Mouse (Mus musculus) intestine, embryonic 14.5 days (tissue): Measurements from ENCODE around the gene Kdm5b. TPM values are rescaled to one million over a fixed set of nuclear protein-coding genes. Genes with fewer than 3 reads are reported as not detected.

Experiments used
- ATAC-seq: fragments of 200-750 bp; cut with Nextera tagmentation; replicated peaks from 2 replicates; pipeline ENCODE4 v1.8.0; 2017; ENCODE audit warnings: low read depth, moderate number of reproducible peaks, moderate TSS enrichment, moderate library complexity; ENCODE audit not compliant: low FRiP score, low TSS enrichment
- DNase-seq: peaks from one replicate; pipeline ENCODE4 v3.0.0-alpha.2; 2018; ENCODE audit warnings: low spot score
- H3K27ac ChIP-seq: fragments of 300-500 bp; sonication (generic); 2 replicates; pipeline ENCODE4 v1.5.1; 2014; ENCODE audit warnings: low read depth, mild to moderate bottlenecking, control low read depth
- H3K27me3 ChIP-seq: fragments of 300-500 bp; sonication (generic); replicated peaks from 2 replicates; pipeline ENCODE4 v1.6.1; 2014; ENCODE audit warnings: low read length, control low read depth; ENCODE audit not compliant: control insufficient read depth, insufficient read depth
- H3K36me3 ChIP-seq: fragments of 300-500 bp; sonication (generic); 2 replicates; pipeline ENCODE4 v1.6.1; 2014; ENCODE audit warnings: low read length, control low read depth; ENCODE audit not compliant: control insufficient read depth, insufficient read depth
- H3K4me1 ChIP-seq: fragments of 300-500 bp; sonication (generic); replicated peaks from 2 replicates; pipeline ENCODE4 v1.6.1; 2014; ENCODE audit warnings: low read length, control low read depth, mixed read lengths; ENCODE audit not compliant: control insufficient read depth, insufficient read depth
- H3K4me2 ChIP-seq: fragments of 300-500 bp; sonication (generic); 2 replicates; pipeline ENCODE4 v1.6.1; 2014; ENCODE audit warnings: low read length
- H3K4me3 ChIP-seq: fragments of 300-500 bp; sonication (generic); 2 replicates; pipeline ENCODE4 v1.5.1; 2014; ENCODE audit warnings: low read depth, low read length, control low read depth, mixed read lengths
- H3K9ac ChIP-seq: fragments of 300-500 bp; sonication (generic); 2 replicates; pipeline ENCODE4 v1.6.1; 2014; ENCODE audit warnings: mild to moderate bottlenecking, low read length
- H3K9me3 ChIP-seq: fragments of 300-500 bp; sonication (generic); 2 replicates; pipeline ENCODE4 v1.6.1; 2016; ENCODE audit warnings: low read length, control low read depth; ENCODE audit not compliant: control insufficient read depth
- WGBS: fragments of 180-500 bp; shearing (Covaris S2); extraction: QIAGEN DNeasy Blood & Tissue Kit; methylation state at CpG from one replicate; pipeline ENCODE4 v1.1.7; 2014; 5-methylcytosine and 5-hydroxymethylcytosine counted together
- polyA plus RNA-seq: library from polyadenylated mRNA; unstranded; fragments of >200 nt; fragmentation: Nextera tagmentation; extraction: Ambion mirVana; gene quantifications from 2 replicates; pipeline ENCODE4 v1.2.1, GENCODE M21; 2014

The Kdm5b gene
- polyA plus RNA-seq, 1 experiment from 2014 or later: 54.2 TPM

DNA sequence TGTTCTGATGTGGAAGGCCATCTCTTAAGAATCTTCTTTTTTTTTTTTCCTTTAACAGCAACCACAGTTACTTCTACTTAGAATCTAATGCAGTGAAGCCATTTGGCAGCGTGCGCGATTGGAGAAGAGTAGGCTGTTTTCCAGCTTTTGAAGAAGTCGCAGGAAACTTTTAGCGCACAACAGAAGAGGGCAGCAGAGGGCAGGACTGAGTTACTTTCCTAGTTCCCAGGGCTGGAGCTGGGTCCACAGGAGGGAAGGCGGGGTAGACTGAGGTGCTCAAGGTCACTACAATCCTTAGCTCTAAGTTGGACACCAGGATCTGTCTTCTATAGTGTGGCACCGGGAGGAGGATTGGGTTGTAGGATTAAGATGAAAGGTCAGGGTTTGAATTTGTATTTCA lies 78.6 kb downstream of the Kdm5b start:
- H3K9me3 ChIP-seq: no peaks in the 10 kb centered on the region
- 0 out of 2 replicates have a peak, but pooled peaks cover 4% of the 10 kb centered on the region for H3K27me3 ChIP-seq
- ATAC-seq (no peak), DNase-seq (peak; percentile 77)
- H3K9ac ChIP-seq: no peak overlapping the region
- no peaks in the 10 kb centered on the region for H3K4me1 ChIP-seq
- WGBS: 34% methylated on average over 7 of the region's 7 CpGs
- no peak overlapping the region for H3K4me3 ChIP-seq
- H3K36me3 ChIP-seq: peaks cover 11% of the 10 kb centered on the region
- H3K4me2 ChIP-seq: no peak overlapping the region
- H3K27ac ChIP-seq: no peak overlapping the region

DNA sequence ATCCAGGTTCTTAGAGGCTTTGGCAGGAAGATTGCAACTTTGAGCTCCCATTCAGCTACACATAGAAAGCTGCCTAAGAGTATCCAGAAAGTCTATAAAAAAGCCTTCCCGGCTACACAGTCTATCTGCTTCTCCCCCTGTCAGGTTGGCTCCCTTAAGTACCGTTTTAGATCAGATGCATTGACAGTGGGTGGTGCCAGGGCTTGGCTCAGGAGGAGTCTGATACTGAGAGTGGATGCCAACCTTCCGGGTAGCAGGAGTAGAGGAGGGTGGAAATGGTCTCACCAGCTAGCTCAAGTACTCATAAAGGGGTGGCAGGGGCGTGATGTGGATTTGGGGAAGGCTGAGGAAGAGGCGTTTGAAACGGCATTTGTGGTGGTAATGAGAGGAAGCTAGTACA lies 79.5 kb downstream of the Kdm5b start:
- H3K9me3 ChIP-seq: no peaks in the 10 kb centered on the region
- H3K36me3 ChIP-seq: peaks cover 5% of the 10 kb centered on the region; the same call in 1 of the 2 replicates
- H3K4me3 ChIP-seq: no peak overlapping the region
- no peak for ATAC-seq
- DNase-seq: no peak
- H3K27ac ChIP-seq: no peak overlapping the region
- no peak overlapping the region for H3K9ac ChIP-seq
- WGBS: 74% methylated on average over 6 of the region's 6 CpGs
- H3K4me2 ChIP-seq: no peak overlapping the region
- H3K4me1 ChIP-seq: no peaks in the 10 kb centered on the region
- peaks cover 13% of the 10 kb centered on the region for H3K27me3 ChIP-seq

GRCm38 (mm10) chr1:134641507-134641906 lies 81.5 kb downstream of the Kdm5b start:
- no peak overlapping the region for H3K4me3 ChIP-seq
- no peak for DNase-seq
- H3K4me2 ChIP-seq: no peak overlapping the region

DNA sequence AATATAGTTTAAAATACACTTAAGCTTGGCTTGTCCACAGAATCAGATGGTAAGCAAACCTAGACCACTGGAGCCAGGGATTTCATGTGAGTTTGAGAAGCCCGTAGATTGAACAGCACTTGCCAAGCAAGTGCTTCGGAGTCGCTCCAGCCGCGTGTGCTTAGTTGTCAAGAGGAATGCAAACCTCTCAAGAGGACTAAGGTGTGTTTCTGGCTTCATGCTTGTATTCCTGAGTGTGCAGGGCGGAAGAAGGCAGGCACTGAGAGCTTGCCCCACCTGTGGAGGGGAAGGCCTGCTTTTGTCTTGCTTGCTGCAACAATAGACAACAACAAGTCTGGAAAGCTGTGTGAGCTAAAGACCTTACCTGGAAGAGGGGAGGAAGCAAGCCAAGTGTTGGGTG lies 83.7 kb downstream of the Kdm5b start:
- Histone ChIP-seq H3K4me2 (no peak overlapping the region), H3K27ac (no peak overlapping the region), H3K27me3 (peaks cover 52% of the 10 kb centered on the region), H3K36me3 (no peaks in the 10 kb centered on the region), H3K9me3 (no peaks in the 10 kb centered on the region), H3K4me3 (no peak overlapping the region), H3K9ac (no peak overlapping the region), H3K4me1 (0 out of 2 replicates have a peak, but pooled peaks cover 5% of the 10 kb centered on the region)
- 72% methylated on average over 6 of the region's 6 CpGs for WGBS
- no peak for ATAC-seq
- DNase-seq: no peak

More at GRCm38 (mm10) chr1:134641507-134641906, 81.5 kb downstream of the Kdm5b start:
- Histone ChIP-seq H3K27me3 (peaks cover 32% of the 10 kb centered on the region), H3K4me1 (0 out of 2 replicates have a peak, but pooled peaks cover 5% of the 10 kb centered on the region), H3K9ac (no peak overlapping the region), H3K9me3 (no peaks in the 10 kb centered on the region), H3K36me3 (no peaks in the 10 kb centered on the region), H3K27ac (no peak overlapping the region)
- ATAC-seq: no peak
- 27% methylated on average over 3 of the region's 3 CpGs for WGBS

- Histone ChIP-seq H3K4me3 (peak overlapping the region; percentile 50), H3K27me3 (peaks cover 53% of the 10 kb centered on the region), H3K9me3 (no peaks in the 10 kb centered on the region), H3K4me2 (peak overlapping the region; percentile 70), H3K4me1 (0 out of 2 replicates have a peak, but pooled peaks cover 5% of the 10 kb centered on the region), H3K36me3 (no peaks in the 10 kb centered on the region), H3K9ac (no peak overlapping the region), H3K27ac (no peak overlapping the region)
- 20% methylated on average over 16 of the region's 16 CpGs for WGBS
- DNase-seq (no peak), ATAC-seq (no peak)
These were observed 85.6 kb downstream of the Kdm5b start for GRCm38 (mm10) chr1:134645408-134646200.

DNA sequence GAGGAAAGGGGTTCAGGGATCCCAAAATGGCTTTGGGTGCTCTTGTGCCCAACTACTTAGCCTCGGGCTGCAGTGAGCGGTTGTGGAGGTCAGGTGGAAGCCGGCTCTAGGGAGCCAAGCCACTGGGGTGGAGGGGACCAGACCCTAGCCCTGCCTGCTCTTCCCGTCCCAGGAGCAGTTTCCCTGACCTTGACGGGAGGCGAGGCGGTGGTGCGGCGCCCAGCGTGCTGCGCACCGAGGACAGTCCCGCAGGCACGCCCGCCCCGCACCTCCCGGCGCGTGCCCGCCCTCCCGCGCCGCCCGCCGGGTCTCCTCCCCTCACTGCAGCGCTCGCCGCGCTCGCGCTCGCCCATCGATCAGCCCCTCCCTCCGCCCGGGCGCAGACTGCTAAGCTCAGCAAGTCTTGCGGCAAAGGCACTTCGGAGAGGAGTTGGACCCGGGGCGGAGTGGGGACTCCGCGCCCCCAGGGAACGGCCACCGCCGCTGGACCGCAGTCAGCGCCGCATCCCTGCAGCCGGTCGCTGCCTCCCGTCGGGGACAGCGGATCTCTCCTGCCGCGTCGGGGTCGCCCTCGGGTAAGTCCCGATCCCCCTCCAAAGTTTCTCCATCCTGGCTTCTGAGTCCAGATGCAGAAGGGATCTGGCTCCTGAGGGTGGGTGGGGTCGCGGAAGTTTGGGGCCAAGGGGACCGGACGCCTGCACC lies 86.4 kb downstream of the Kdm5b start, which contains the start of gene Syt2:
Syt2 (plus strand) TSS at position 417 of the 702 bp plus-strand sequence.
- Histone ChIP-seq H3K27me3 (peaks cover 53% of the 10 kb centered on the region), H3K4me2 (peak within 1 kb of the TSS; percentile 70)
- under 1% methylated on average over 63 of the region's 63 CpGs for WGBS

GRCm38 (mm10) chr1:134646963-134647282 lies 87.0 kb downstream of the Kdm5b start:
- H3K36me3 ChIP-seq: no peaks in the 10 kb centered on the region
- under 1% methylated on average over 28 of the region's 28 CpGs for WGBS
- H3K9ac ChIP-seq: peak overlapping the region; percentile 34
- no peak overlapping the region for H3K27ac ChIP-seq
- H3K4me1 ChIP-seq: peaks cover 12% of the 10 kb centered on the region
- peak overlapping the region; percentile 50 for H3K4me3 ChIP-seq
- H3K9me3 ChIP-seq: no peaks in the 10 kb centered on the region
- DNase-seq: no peak
- H3K27me3 ChIP-seq: peaks cover 51% of the 10 kb centered on the region
- ATAC-seq: no peak
- peak overlapping the region; percentile 70 for H3K4me2 ChIP-seq

More for the DNA sequence above, 86.4 kb downstream of the Kdm5b start, which contains the start of gene Syt2:
- DNase-seq: peak; percentile 80
- H3K36me3 ChIP-seq: no peaks in the 10 kb centered on the region
- ATAC-seq: peak; percentile 53
- no peaks in the 10 kb centered on the region for H3K9me3 ChIP-seq
- peaks cover 7% of the 10 kb centered on the region for H3K4me1 ChIP-seq
- H3K9ac ChIP-seq: peak within 1 kb of the TSS; percentile 34
- H3K4me3 ChIP-seq: peak within 1 kb of the TSS; percentile 50
- H3K27ac ChIP-seq: no peak within 1 kb of the TSS

- H3K27ac ChIP-seq: no peak overlapping the region
- no peaks in the 10 kb centered on the region for H3K36me3 ChIP-seq
- H3K27me3 ChIP-seq: peaks cover 49% of the 10 kb centered on the region
- H3K4me3 ChIP-seq: peak overlapping the region; percentile 50; the same call in 1 of the 2 replicates
- peaks cover 13% of the 10 kb centered on the region for H3K4me1 ChIP-seq
- 39% methylated on average over 7 of the region's 7 CpGs for WGBS
- no peaks in the 10 kb centered on the region for H3K9me3 ChIP-seq
- peak overlapping the region; percentile 70 for H3K4me2 ChIP-seq
- H3K9ac ChIP-seq: no peak overlapping the region
- ATAC-seq (no peak), DNase-seq (no peak)
These were observed 87.6 kb downstream of the Kdm5b start for GRCm38 (mm10) chr1:134647591-134647990.
